Mouse (Mus musculus) kidney, adult 2 months (tissue): ENCODE measurements at regions not wholly inside any gene's neighbourhood (a gene's known extent, or its start where the extent isn't known, plus 50 kb on each side); places are given as distances from the start of the nearest gene placed in this dataset.

Source experiments
- CTCF ChIP-seq: fragments of 200-500 bp; conservative IDR thresholded peaks from 2 replicates; pipeline ENCODE4 v1.5.1; 2011; ENCODE audit warnings: low read depth, mild to moderate bottlenecking, control low read depth, low read length, moderate library complexity, mixed read lengths; ENCODE audit not compliant: insufficient read depth, insufficient read length
- POLR2A ChIP-seq: fragments of 200-500 bp; IDR thresholded peaks from one replicate; pipeline ENCODE4 v1.6.1; 2011; ENCODE audit warnings: low read depth, low read length, control low read depth

- TF ChIP-seq CTCF (no peak), POLR2A (no peak)
Measured at GRCm38 (mm10) chr10:96379016-96379771, 237.6 kb upstream of the Btg1 start.
